Mouse (Mus musculus) intestine, postnatal 0 days (tissue): ENCODE measurements at regions not wholly inside any gene's neighbourhood (a gene's known extent, or its start where the extent isn't known, plus 50 kb on each side); places are given as distances from the start of the nearest gene placed in this dataset.

ENCODE experiments used
- ATAC-seq: fragments of 200-750 bp; cut with Nextera tagmentation; 2 replicates; pipeline ENCODE4 v1.8.0; 2017; ENCODE audit warnings: mild to moderate bottlenecking, moderate TSS enrichment, moderate library complexity
- H3K27ac ChIP-seq: fragments of 300-500 bp; sonication (generic); 2 replicates; pipeline ENCODE4 v1.5.1; 2014; ENCODE audit warnings: mild to moderate bottlenecking, low read depth, low read length, moderate library complexity
- H3K27me3 ChIP-seq: fragments of 300-500 bp; sonication (generic); replicated peaks from 2 replicates; pipeline ENCODE4 v1.6.1; 2014; ENCODE audit warnings: low read length, mixed read lengths; ENCODE audit not compliant: control insufficient read depth, insufficient read depth
- H3K36me3 ChIP-seq: fragments of 300-500 bp; sonication (generic); 2 replicates; pipeline ENCODE4 v1.6.1; 2014; ENCODE audit warnings: mild to moderate bottlenecking, moderate library complexity; ENCODE audit not compliant: control insufficient read depth, insufficient read depth
- H3K4me1 ChIP-seq: fragments of 300-500 bp; sonication (generic); replicated peaks from 2 replicates; pipeline ENCODE4 v1.6.1; 2014; ENCODE audit warnings: antibody characterized with exemption, low read length, mixed read lengths; ENCODE audit not compliant: control insufficient read depth, insufficient read depth
- H3K4me2 ChIP-seq: fragments of 300-500 bp; sonication (generic); replicated peaks from 2 replicates; pipeline ENCODE4 v1.6.1; 2014; ENCODE audit warnings: low read depth, mild to moderate bottlenecking, moderate library complexity
- H3K4me3 ChIP-seq: fragments of 300-500 bp; sonication (generic); 2 replicates; pipeline ENCODE4 v1.5.1; 2014; ENCODE audit warnings: low read depth, low read length
- H3K9ac ChIP-seq: fragments of 300-500 bp; sonication (generic); 2 replicates; pipeline ENCODE4 v1.6.1; 2014; ENCODE audit warnings: mild to moderate bottlenecking, low read depth, low read length
- H3K9me3 ChIP-seq: fragments of 300-500 bp; sonication (generic); 2 replicates; pipeline ENCODE4 v1.6.1; 2016; ENCODE audit warnings: mixed run types; ENCODE audit not compliant: control insufficient read depth
- CTCF ChIP-seq: sonication (generic); IDR thresholded peaks from 2 replicates; pipeline ENCODE4 v1.5.1; 2016; ENCODE audit warnings: low read depth, mild to moderate bottlenecking, control low read depth, antibody characterized with exemption, moderate library complexity
- WGBS: fragments of 180-500 bp; shearing (Covaris S2); extraction: QIAGEN DNeasy Blood & Tissue Kit; methylation state at CpG from one replicate; pipeline ENCODE4 v1.1.7; 2014; 5-methylcytosine and 5-hydroxymethylcytosine counted together

DNA sequence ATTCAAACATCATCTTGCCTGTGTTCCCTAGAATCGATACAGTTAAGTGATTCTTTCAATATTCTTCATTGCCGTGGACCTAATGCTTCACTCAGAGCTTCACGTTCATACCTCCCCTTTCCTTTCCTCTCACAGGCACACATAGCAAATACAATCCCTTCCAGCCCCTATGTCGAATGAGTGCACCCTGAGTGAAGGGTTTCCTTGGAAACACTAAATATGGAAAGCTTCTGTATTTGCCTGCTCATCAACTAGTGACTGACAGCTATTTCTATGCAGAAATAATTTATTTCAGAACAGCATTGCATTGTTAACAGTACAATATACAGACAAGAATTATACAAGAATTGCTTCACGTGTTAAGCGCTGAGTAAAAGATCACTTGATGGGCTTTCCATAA, 671.4 kb upstream of the Fbxo33 start:
- H3K36me3 ChIP-seq, result no peaks in the 10 kb centered on the region
- H3K4me3 ChIP-seq, result no peak overlapping the region
- 87% methylated on average over 6 of the region's 6 CpGs for WGBS
- no peak overlapping the region for H3K27ac ChIP-seq
- no peaks in the 10 kb centered on the region for H3K27me3 ChIP-seq
- H3K9me3 ChIP-seq, result no peaks in the 10 kb centered on the region
- H3K9ac ChIP-seq, result no peak overlapping the region
- TF ChIP-seq CTCF, result no peak
- no peak for ATAC-seq
- no peaks in the 10 kb centered on the region for H3K4me1 ChIP-seq
- no peak overlapping the region for H3K4me2 ChIP-seq
